Mouse (Mus musculus): Measurements from ENCODE around the gene Auts2. TPM values are rescaled to one million over a fixed set of nuclear protein-coding genes. Genes with fewer than 3 reads are reported as not detected.
A peak's percentile ranks its signal among the peaks of the same experiment; 100 is the strongest.

The Auts2 gene
- total RNA-seq, 2 experiments from 2014 or later = 3.3 TPM; not detected in 1

GRCm38 (mm10) chr5:131703729-131704128 is 839.4 kb downstream of the Auts2 start:
- no peak for ATAC-seq (replicated peaks; ENCODE audit: low FRiP score, low TSS enrichment, poor library complexity, severe bottlenecking)

- ATAC-seq (replicated peaks; ENCODE audit: low FRiP score, low TSS enrichment, poor library complexity, severe bottlenecking) = no peak
These were observed 840.2 kb downstream of the Auts2 start for GRCm38 (mm10) chr5:131702840-131703392.

- no peak for ATAC-seq (replicated peaks; ENCODE audit: low FRiP score, low TSS enrichment, poor library complexity, severe bottlenecking)
These were observed 844.2 kb downstream of the Auts2 start for GRCm38 (mm10) chr5:131698900-131699299.

- ATAC-seq (replicated peaks; ENCODE audit: low FRiP score, low TSS enrichment, poor library complexity, severe bottlenecking) = no peak
These were observed 852.4 kb downstream of the Auts2 start for GRCm38 (mm10) chr5:131690781-131691180.

GRCm38 (mm10) chr5:131686956-131687618 is 856.1 kb downstream of the Auts2 start:
- no peak for ATAC-seq (replicated peaks; ENCODE audit: low FRiP score, low TSS enrichment, poor library complexity, severe bottlenecking)

GRCm38 (mm10) chr5:131680127-131680845 is 862.9 kb downstream of the Auts2 start:
- ATAC-seq (replicated peaks; ENCODE audit: low FRiP score, low TSS enrichment, poor library complexity, severe bottlenecking) = no peak

- ATAC-seq (replicated peaks; ENCODE audit: low FRiP score, low TSS enrichment, poor library complexity, severe bottlenecking) = no peak
These were observed 863.6 kb downstream of the Auts2 start for GRCm38 (mm10) chr5:131679523-131679922.

GRCm38 (mm10) chr5:131677518-131677917 is 865.6 kb downstream of the Auts2 start:
- ATAC-seq (replicated peaks; ENCODE audit: low FRiP score, low TSS enrichment, poor library complexity, severe bottlenecking) = no peak

GRCm38 (mm10) chr5:131673696-131674095 is 869.4 kb downstream of the Auts2 start:
- ATAC-seq (replicated peaks; ENCODE audit: low FRiP score, low TSS enrichment, poor library complexity, severe bottlenecking) = no peak

- no peak for ATAC-seq (replicated peaks; ENCODE audit: low FRiP score, low TSS enrichment, poor library complexity, severe bottlenecking)
These were observed 878.1 kb downstream of the Auts2 start for GRCm38 (mm10) chr5:131665068-131665467.

GRCm38 (mm10) chr5:131664657-131665056 is 878.5 kb downstream of the Auts2 start:
- ATAC-seq (replicated peaks; ENCODE audit: low FRiP score, low TSS enrichment, poor library complexity, severe bottlenecking) = no peak

GRCm38 (mm10) chr5:131662657-131663056 is 880.5 kb downstream of the Auts2 start:
- no peak for ATAC-seq (replicated peaks; ENCODE audit: low FRiP score, low TSS enrichment, poor library complexity, severe bottlenecking)

GRCm38 (mm10) chr5:131658822-131659515 is 884.2 kb downstream of the Auts2 start:
- no peak for ATAC-seq (replicated peaks; ENCODE audit: low FRiP score, low TSS enrichment, poor library complexity, severe bottlenecking)

GRCm38 (mm10) chr5:131654206-131654605 is 888.9 kb downstream of the Auts2 start:
- no peak for ATAC-seq (replicated peaks; ENCODE audit: low FRiP score, low TSS enrichment, poor library complexity, severe bottlenecking)

- ATAC-seq (replicated peaks; ENCODE audit: low FRiP score, low TSS enrichment, poor library complexity, severe bottlenecking) = peak; percentile 92
These were observed 892.7 kb downstream of the Auts2 start for GRCm38 (mm10) chr5:131650381-131650891.

GRCm38 (mm10) chr5:131647683-131648119 is 895.4 kb downstream of the Auts2 start:
- ATAC-seq (replicated peaks; ENCODE audit: low FRiP score, low TSS enrichment, poor library complexity, severe bottlenecking) = no peak

- ATAC-seq (replicated peaks; ENCODE audit: low FRiP score, low TSS enrichment, poor library complexity, severe bottlenecking) = no peak
These were observed 896.0 kb downstream of the Auts2 start for GRCm38 (mm10) chr5:131647104-131647682.

- no peak for ATAC-seq (replicated peaks; ENCODE audit: low FRiP score, low TSS enrichment, poor library complexity, severe bottlenecking)
These were observed 896.9 kb downstream of the Auts2 start for GRCm38 (mm10) chr5:131646192-131646775.

All from megakaryocyte-erythroid progenitor cell, adult 5-6 weeks (primary cell).